Mouse (Mus musculus) right cerebral cortex, postnatal 4 days (tissue): ENCODE measurements around the gene Megf8.

Experiments used
- DNase-seq: peaks from one replicate; pipeline ENCODE4 v3.0.0-alpha.2; 2022

Megf8 gene

DNA sequence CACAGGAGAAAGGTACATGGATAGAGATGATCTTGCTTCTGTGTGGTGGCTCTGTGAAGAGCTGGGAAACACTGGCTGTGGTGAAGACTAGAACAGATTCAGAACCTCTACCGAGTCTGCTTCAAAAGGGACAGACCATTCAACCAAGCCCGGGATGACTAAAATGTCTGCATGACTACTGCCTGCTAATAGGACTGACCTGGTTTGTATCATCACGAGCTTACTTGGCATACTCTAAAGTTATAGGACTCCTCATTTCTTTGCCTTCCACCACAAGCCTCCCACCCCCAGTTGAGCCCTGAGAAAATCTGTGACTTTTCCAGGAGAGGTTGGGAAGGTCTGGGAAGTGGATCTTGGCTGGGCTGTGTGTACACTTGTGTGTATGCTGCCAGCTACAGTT is 94.9 kb downstream of the Megf8 start:
- no peak for DNase-seq

DNA sequence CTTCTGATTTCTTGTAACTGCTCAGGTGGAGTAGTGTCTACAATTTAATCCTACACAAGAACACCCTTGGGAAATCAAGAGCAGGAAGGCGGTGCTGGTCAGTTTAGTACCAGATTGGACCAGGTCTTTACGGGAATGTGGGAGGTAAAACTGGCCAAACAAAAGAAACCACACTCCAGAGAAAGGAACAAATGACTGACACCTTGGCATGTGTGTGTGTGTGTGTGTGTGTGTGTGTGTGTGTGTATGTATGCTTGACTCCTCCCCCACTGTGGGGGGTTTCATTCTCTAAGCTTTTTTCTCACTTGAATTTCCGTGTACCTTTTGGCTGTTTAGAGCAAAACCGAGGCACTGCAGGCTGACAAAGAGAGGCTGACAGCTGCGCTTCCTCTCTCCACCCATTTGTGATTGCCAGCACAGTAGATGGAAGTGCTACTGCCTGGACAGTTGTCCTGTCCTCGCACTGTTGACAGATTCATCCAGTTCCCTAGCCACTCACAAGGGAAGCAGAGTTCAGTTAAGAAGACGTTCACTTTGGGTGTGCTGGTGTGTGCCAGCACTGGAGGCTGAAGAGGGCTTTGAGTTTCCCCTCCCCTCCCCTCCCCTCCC is 96.0 kb downstream of the Megf8 start, which contains the start of gene Cxcl17:
Cxcl17 (minus strand) TSS at position 54 of the 609 bp plus-strand sequence.
- DNase-seq = no peak
